Mouse (Mus musculus) CH12.LX (cell line): ENCODE data around the gene Ube2e1.

Experiments used
- UBTF ChIP-seq: IDR thresholded peaks from 2 replicates; pipeline ENCODE4 v1.6.1; 2012; ENCODE audit warnings: low read depth, mild to moderate bottlenecking, inconsistent platforms, low read length, improper control_type of control experiment, moderate library complexity
- ZKSCAN1 ChIP-seq: IDR thresholded peaks from 2 replicates; pipeline ENCODE4 v1.6.1; 2012; ENCODE audit warnings: low read depth, inconsistent platforms, low read length, improper control_type of control experiment, borderline replicate concordance

- TF ChIP-seq ZKSCAN1 (no peak), UBTF (no peak)
These were observed 31.0 kb downstream of the Ube2e1 start for GRCm38 (mm10) chr14:18300676-18301075.
